Mouse (Mus musculus) liver, postnatal 0 days (tissue): ENCODE measurements around the gene Tnfrsf26.

ENCODE experiments used
- CTCF ChIP-seq: sonication (generic); IDR thresholded peaks from 2 replicates; pipeline ENCODE4 v1.5.1; 2016; ENCODE audit warnings: antibody characterized with exemption, low read depth
- EP300 ChIP-seq: IDR thresholded peaks from 2 replicates; pipeline ENCODE4 v1.6.1; 2016; ENCODE audit warnings: antibody characterized with exemption, low read depth, mild to moderate bottlenecking

DNA sequence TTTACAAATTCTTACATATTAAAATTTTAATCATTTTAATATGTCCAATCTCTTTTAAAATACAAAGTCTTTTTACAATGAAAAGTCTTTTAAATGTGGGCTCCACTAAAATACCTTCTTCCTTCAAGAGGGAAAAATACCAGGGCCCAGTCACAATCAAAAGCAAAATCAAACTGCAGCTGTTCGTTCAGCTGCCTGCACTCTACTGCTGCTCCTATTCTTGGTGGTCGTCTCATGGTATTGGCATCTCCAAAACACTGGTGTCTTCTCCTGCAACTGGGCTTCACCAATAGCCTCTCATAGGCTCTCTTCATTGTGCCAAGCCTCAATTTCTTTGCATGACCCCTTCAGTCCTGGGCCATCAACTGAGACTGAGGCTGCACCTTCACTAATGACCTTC, 34.9 kb upstream of the Tnfrsf26 start:
- TF ChIP-seq CTCF (no peak), EP300 (no peak)
